Mouse (Mus musculus) C2C12 (cell line): ENCODE measurements at regions not wholly inside any gene's neighbourhood (a gene's known extent, or its start where the extent isn't known, plus 50 kb on each side); places are given as distances from the start of the nearest gene placed in this dataset.

Experiments
- CEBPB ChIP-seq: IDR thresholded peaks from one replicate; pipeline ENCODE4 v1.6.1; 2011; ENCODE audit warnings: low read depth, mild to moderate bottlenecking, control low read depth, moderate library complexity
- CTCF ChIP-seq: IDR thresholded peaks from one replicate; pipeline ENCODE4 v1.5.1; 2011; ENCODE audit not compliant: control insufficient read depth, insufficient read depth, insufficient read length
- FOSL1 ChIP-seq: IDR thresholded peaks from one replicate; pipeline ENCODE4 v1.8.0; 2011; ENCODE audit warnings: mild to moderate bottlenecking, low read length; ENCODE audit not compliant: poor library complexity, insufficient read depth, severe bottlenecking
- MAX ChIP-seq: IDR thresholded peaks from one replicate; pipeline ENCODE4 v1.6.1; 2011; ENCODE audit warnings: mild to moderate bottlenecking, control low read depth
- MYOD1 ChIP-seq: IDR thresholded peaks from one replicate; pipeline ENCODE4 v1.6.1; 2011; ENCODE audit warnings: low read depth; ENCODE audit not compliant: control insufficient read depth, insufficient read length
- USF1 ChIP-seq: IDR thresholded peaks from one replicate; pipeline ENCODE4 v1.6.1; 2011; ENCODE audit warnings: low read depth, mild to moderate bottlenecking, control low read depth, moderate library complexity

DNA sequence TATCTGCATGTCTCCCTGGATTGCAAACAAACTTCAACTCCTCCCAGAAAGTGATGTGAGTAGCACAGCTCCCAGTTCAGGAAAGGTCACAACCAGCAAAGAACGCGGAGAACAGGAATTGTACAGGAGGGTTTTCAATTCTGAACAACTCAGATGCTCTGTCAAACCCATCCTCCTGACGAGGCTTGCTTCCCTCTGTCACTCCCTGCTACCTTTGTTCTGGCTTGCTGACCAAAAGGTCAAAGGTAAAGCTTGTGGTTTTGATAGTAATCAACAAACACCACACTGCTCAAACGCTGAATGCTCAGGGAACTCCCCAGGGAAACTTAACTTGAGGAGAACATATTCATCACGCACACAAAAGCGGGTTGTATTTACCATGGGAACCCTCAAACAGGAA is 102.4 kb downstream of the Gm10604 start:
- TF ChIP-seq USF1 (no peak), CTCF (no peak), MYOD1 (no peak), MAX (no peak), CEBPB (no peak), FOSL1 (no peak)
